Mouse (Mus musculus) c-Kit-positive CD71-negative TER-119-negative erythroid progenitor cells, embryonic 14.5 days (primary cell): Measurements from ENCODE around the gene Krtdap.
A peak's percentile ranks its signal among the peaks of the same experiment; 100 is the strongest.
"Not testable (repeated sequence)": the region's sequence is repeated elsewhere in the genome, so short reads cannot be mapped to it uniquely, and the experiment has no call there.

Source experiments
- DNase-seq: peaks from one replicate; pipeline ENCODE4 v3.0.0-alpha.2; 2013; ENCODE audit warnings: low read depth

Krtdap gene

GRCm38 (mm10) chr7:30785721-30786546 lies 1.8 kb upstream of the Krtdap start:
- DNase-seq, result no peak

- no peak for DNase-seq
Measured at GRCm38 (mm10) chr7:30790141-30790540, 2.4 kb downstream of the Krtdap start.

- DNase-seq, result no peak
Measured at GRCm38 (mm10) chr7:30791921-30792320, 4.2 kb downstream of the Krtdap start.

- peak; percentile 35 for DNase-seq
Measured at GRCm38 (mm10) chr7:30794921-30795320, 7.2 kb downstream of the Krtdap start.

DNA sequence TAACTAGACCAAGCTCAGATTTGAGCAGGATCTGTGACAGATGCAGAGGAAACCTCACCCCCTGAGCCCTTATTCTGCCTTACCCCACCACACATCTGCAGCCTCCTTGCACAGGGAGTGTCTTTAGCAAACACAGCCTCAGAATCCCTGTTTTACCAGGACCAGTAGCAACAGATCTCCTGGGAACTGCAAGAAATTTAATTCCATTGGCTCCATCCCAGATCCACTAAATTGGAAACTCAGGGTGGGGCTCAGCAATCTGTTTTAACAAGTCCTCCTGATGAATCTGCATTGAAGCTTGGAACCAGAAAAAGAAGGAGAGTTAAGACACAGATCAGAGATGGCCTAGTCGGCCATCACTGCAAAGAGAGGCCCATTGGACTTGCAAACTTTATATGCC lies 9.1 kb downstream of the Krtdap start:
- DNase-seq, result no peak

DNA sequence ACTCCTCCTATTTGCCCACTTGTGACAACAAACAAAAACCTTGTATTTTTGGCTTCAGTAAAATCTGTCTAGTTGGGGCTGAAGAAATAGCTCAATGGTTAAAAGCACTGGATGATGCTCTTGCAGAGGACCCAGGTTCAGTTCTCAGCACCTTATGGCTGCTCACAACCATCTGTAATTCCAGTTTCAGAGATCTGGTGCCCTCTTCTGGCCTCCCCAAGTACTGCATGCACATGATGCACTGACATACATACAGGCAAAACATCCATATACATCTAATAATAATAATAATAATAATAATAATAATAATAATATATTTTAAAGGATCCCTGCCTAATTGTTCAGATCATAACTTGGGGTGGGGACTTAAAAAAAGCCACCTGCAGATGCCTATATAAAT lies 13.0 kb downstream of the Krtdap start:
- DNase-seq, result no peak

GRCm38 (mm10) chr7:30803256-30803655 lies 15.6 kb downstream of the Krtdap start:
- no peak for DNase-seq

GRCm38 (mm10) chr7:30804026-30804715 lies 16.5 kb downstream of the Krtdap start:
- no peak for DNase-seq

DNA sequence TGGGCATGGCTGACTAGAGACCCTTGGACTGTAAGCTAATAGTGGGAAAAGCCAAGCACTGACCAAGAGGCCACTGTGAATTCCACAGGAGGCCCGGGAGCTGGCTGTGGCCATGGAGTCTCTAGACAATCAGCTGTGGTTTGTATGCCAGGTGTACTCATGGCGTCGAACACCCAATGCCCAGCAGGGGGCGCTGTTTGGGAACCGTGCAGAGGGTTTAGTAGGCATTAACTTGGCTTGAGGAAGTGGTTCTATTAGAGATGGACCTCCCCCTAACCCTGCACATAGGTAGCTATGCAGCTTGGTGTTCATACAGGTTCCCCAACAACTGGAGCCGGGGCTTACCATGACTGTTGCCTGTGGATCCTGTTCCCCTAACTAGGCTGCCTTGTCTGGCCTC lies 18.2 kb downstream of the Krtdap start:
- DNase-seq, result peak; percentile 44

- DNase-seq, result no peak
Measured at GRCm38 (mm10) chr7:30810319-30810718, 22.6 kb downstream of the Krtdap start.

DNA sequence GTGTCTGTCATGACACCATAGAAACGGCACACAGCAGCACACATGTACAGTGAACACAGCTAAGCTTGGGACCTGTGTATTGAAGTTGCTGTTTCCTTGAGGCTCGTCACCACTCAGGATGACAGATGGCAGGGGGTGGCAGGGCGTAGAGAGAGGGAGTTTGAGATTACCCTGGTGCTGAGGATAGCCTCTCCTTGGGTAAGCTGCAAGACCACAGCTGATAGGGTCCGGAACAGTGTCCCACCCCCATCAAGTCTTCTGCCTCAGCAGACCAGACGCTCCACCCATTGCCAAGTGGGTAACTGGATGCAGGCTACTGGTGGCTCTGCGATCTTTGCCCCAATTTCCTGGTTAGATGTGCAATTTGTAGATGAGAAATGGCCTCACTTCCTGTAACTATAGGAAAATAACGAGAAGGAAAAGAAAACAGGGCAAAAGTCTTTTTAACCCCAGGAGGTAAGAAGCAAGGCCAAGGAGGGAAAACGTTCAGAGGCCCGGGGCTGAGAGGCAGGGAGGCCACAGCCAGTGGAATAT lies 24.1 kb downstream of the Krtdap start:
- peak; percentile 51 for DNase-seq

GRCm38 (mm10) chr7:30812291-30812807 lies 24.7 kb downstream of the Krtdap start:
- peak; percentile 50 for DNase-seq

DNA sequence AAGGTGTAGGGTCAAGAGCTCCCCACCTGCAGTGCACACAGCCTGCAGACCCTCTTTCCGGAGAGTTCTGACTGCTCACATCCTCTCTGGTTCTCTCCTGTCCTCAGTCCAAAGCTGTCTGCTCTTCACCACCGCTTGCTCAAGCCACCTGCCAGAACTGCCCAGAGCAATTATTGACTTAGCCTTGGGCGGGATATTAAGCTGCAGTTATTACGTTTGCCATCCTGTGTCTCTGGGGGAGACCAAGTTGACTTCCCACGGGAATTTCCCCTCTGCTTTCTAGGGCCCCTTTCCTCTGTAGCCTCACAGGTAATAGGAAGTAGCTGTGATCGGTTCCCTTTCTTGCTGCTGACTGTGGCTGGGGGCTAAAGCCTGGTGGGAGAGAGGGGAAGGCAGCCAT lies 32.4 kb downstream of the Krtdap start:
- no peak for DNase-seq

- no peak for DNase-seq
Measured at GRCm38 (mm10) chr7:30820854-30821445, 33.3 kb downstream of the Krtdap start.

- DNase-seq, result no peak
Measured at GRCm38 (mm10) chr7:30821532-30821931, 33.8 kb downstream of the Krtdap start.

- no peak for DNase-seq
Measured at GRCm38 (mm10) chr7:30823675-30824074, 36.0 kb downstream of the Krtdap start, which contains the start of gene Ffar2. Ffar2 (minus strand) TSS chr7:30823775.

GRCm38 (mm10) chr7:30824306-30824705 lies 36.6 kb downstream of the Krtdap start:
- no peak for DNase-seq

DNA sequence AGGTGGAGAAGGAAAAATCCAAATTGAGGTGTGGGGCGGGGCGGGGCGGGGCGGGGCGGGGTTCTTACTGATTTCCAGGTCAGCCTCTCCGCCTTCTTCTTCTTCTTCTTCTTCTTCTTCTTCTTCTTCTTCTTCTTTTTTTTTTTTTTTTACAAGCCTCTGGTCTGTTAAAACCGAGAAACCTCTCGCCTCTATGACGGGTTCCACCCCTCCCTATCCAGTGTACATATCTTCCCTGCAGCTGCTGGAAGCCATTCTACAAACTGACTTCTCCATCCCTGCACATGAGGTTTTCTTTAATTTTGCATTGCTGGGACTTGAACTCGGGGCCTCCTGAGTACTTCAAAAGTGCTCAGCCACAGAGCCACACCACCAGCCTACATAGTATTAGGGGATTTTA lies 39.0 kb downstream of the Krtdap start:
- DNase-seq, result no peak

GRCm38 (mm10) chr7:30828871-30829270 lies 41.2 kb downstream of the Krtdap start:
- not testable (repeated sequence) for DNase-seq

DNA sequence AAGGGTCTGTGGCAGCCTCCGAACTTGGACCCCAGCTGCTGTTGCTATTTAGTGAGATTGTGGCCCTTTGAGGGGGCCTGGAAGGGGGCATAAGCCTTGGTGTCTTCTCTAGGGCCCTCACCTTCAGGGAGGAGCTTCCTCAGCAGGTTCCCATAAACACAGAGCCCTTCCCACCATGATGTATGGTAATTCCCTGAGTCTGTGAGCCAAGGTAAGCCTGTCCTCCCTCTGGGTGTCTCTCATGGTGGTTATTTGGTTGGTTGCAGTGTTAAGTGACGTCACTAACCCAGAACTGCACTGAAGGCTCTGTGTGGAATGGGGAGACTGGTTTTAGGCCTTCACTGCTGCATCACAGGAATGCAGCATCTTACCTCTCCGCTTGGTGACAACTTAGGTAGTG lies 41.7 kb downstream of the Krtdap start:
- DNase-seq, result no peak

GRCm38 (mm10) chr7:30832261-30832660 lies 44.6 kb downstream of the Krtdap start:
- DNase-seq, result no peak

GRCm38 (mm10) chr7:30832684-30833083 lies 45.0 kb downstream of the Krtdap start:
- not testable (repeated sequence) for DNase-seq
